Mouse (Mus musculus): ENCODE measurements around the gene Tgfa. TPM values are rescaled to one million over a fixed set of nuclear protein-coding genes. Genes with fewer than 3 reads are reported as not detected.

Gene Tgfa
- total and polyA plus RNA-seq, 3 experiments = 7.8 to 9.1 TPM; not detected in 1

DNA sequence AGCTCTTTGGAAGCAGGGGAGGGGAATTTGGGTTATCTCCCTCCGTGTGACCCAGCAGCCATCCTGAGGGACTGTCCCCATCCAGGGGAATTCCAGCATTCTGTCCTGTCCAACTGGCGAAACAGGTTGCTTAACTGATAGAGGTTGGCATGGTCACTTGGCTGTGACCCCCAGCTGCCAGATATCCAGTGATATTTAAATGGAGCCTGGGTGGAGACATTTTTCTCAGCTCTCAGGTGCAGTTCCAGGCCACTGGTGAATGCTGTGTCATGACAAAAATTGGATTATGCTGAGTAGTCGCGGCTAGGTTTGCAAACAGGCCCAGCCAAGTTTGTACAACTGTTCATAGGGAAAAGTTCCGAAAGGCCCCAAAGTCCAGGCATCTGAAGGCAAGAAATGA, 12.4 kb upstream of the Tgfa start:
- peaks cover 0 to 2% of the 10 kb centered on the region in 2 experiments; a peak in 2 of 4 replicates for H3K27me3 ChIP-seq (ENCODE audit: control insufficient read depth in 1 of 2, insufficient read depth in 2 of 2, low read length in 2 of 2)

DNA sequence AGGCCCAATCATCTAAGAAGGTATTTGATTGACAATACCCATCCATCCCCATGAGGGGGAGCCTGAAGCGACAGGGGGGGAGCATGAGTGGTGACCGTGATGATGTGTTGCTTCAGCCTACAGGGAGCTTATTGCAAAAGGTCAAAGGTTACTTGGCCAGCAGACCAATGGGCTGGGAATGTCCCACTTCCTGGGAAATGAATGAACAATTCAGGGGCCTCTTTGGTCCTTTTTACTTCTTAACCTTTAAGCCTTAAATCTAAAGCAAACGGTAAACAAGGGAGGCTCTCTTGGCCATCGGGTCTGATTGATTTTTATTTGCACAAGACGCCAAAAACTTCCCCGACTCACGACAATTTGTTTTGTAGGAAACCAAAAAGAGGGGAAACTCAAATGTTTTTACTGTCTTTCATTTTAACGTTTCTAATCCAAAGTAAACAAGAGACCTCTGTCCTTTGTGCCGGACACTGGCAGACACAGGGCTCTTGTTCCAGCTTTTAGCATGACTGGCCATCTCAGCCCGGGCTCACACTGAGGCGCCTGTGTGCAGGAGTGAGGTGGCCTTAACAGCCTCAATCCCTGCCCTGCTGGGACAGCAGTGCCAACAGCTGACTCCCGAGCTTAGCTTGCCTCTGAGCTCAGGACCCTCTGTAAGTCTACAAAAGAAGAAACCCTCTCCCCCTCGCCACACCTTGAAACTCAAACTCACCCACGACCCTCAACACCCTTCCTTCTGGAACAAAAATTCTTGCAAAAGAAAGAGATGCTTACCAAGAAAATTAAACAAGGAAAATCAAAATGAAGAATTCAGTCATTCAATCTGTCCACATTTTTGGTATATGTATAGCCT, 8.7 kb upstream of the Tgfa start:
- Histone ChIP-seq H3K4me3 (ENCODE audit: control insufficient read depth in 1 of 2, insufficient read depth in 1 of 2, low read depth in 2 of 2, low read length in 2 of 2) (no peak overlapping the region), H3K9me3 (replicated peaks; ENCODE audit: insufficient read depth, low read length) (no peaks in the 10 kb centered on the region), H3K36me3 (ENCODE audit: control insufficient read depth in 1 of 2, insufficient read depth in 2 of 2, low read length in 2 of 2) (no peaks in the 10 kb centered on the region), H3K27me3 (ENCODE audit: control insufficient read depth in 1 of 2, insufficient read depth in 2 of 2, low read length in 2 of 2) (peaks cover 0 to 1% of the 10 kb centered on the region in 2 experiments; a peak in 1 of 4 replicates), H3K9ac (ENCODE audit: control insufficient read depth, low read depth, low read length, poor library complexity, severe bottlenecking) (no peak overlapping the region), H3K79me2 (ENCODE audit: control insufficient read depth, insufficient read depth, low read length, poor library complexity) (no peaks in the 10 kb centered on the region), H3K27ac (ENCODE audit: control insufficient read depth, low read depth, low read length) (no peak overlapping the region), H3K4me1 (ENCODE audit: control insufficient read depth in 1 of 2, insufficient read depth in 2 of 2, low read length in 2 of 2) (peaks cover 0 to 15% of the 10 kb centered on the region in 2 experiments; a peak in 2 of 4 replicates)
- TF ChIP-seq USF2 (IDR thresholded peaks at IDR 0.05; ENCODE audit: borderline replicate concordance in 1 of 2, insufficient read depth in 1 of 2, low read depth in 1 of 2, low read length in 2 of 2) = no peak
- TF ChIP-seq CHD2 (IDR thresholded peaks at IDR 0.05; ENCODE audit: low read length) = no peak
- no peak for TF ChIP-seq POLR2A (IDR thresholded peaks at IDR 0.05; ENCODE audit: control insufficient read depth in 1 of 2, insufficient read depth in 1 of 2, low read depth in 1 of 2, low read length in 2 of 2, poor library complexity in 1 of 2)
- no peak for TF ChIP-seq ELF1 (IDR thresholded peaks at IDR 0.05; ENCODE audit: low read depth, low read length)
- no peak for DNase-seq (ENCODE audit: low read depth, low spot score)

More for the DNA sequence above, 12.4 kb upstream of the Tgfa start:
- no peaks in the 10 kb centered on the region for H3K36me3 ChIP-seq (ENCODE audit: control insufficient read depth in 1 of 2, insufficient read depth in 2 of 2, low read length in 2 of 2)
- H3K9me3 ChIP-seq (replicated peaks; ENCODE audit: insufficient read depth, low read length) = no peaks in the 10 kb centered on the region
- no peak overlapping the region for H3K27ac ChIP-seq (ENCODE audit: control insufficient read depth, low read depth, low read length)
- H3K4me3 ChIP-seq (ENCODE audit: control insufficient read depth in 1 of 2, insufficient read depth in 1 of 2, low read depth in 2 of 2, low read length in 2 of 2) = no peak overlapping the region
- peaks cover 0 to 6% of the 10 kb centered on the region in 2 experiments; a peak in 2 of 4 replicates for H3K4me1 ChIP-seq (ENCODE audit: control insufficient read depth in 1 of 2, insufficient read depth in 2 of 2, low read length in 2 of 2)
- TF ChIP-seq JUND (IDR thresholded peaks at IDR 0.05; ENCODE audit: low read depth, low read length) (no peak), EP300 (IDR thresholded peaks at IDR 0.05; ENCODE audit: low read depth in 1 of 2, low read length in 2 of 2) (no peak), RCOR1 (IDR thresholded peaks at IDR 0.05; ENCODE audit: low read depth, low read length) (no peak), MYC (IDR thresholded peaks at IDR 0.05; ENCODE audit: low read depth, low read length) (no peak), NRF1 (IDR thresholded peaks at IDR 0.05; ENCODE audit: insufficient read depth, low read depth, low read length, poor library complexity, severe bottlenecking) (no peak), ZNF384 (IDR thresholded peaks at IDR 0.05; ENCODE audit: low read depth, low read length) (no peak), POLR2A (IDR thresholded peaks at IDR 0.05; ENCODE audit: control insufficient read depth in 1 of 2, insufficient read depth in 1 of 2, low read depth in 1 of 2, low read length in 2 of 2, poor library complexity in 1 of 2) (no peak), CHD1 (IDR thresholded peaks at IDR 0.05; ENCODE audit: low read depth, low read length) (no peak), ELF1 (IDR thresholded peaks at IDR 0.05; ENCODE audit: low read depth, low read length) (no peak), CHD2 (IDR thresholded peaks at IDR 0.05; ENCODE audit: low read length) (no peak)
- no peak for DNase-seq (ENCODE audit: low read depth, low spot score)
- H3K79me2 ChIP-seq (ENCODE audit: control insufficient read depth, insufficient read depth, low read length, poor library complexity) = no peaks in the 10 kb centered on the region
- H3K9ac ChIP-seq (ENCODE audit: control insufficient read depth, low read depth, low read length, poor library complexity, severe bottlenecking) = no peak overlapping the region

All from MEL (cell line).